Mouse (Mus musculus) Patski (cell line): ENCODE measurements at regions not wholly inside any gene's neighbourhood (a gene's known extent, or its start where the extent isn't known, plus 50 kb on each side); places are given as distances from the start of the nearest gene placed in this dataset.
"Not testable (repeated sequence)": the region's sequence is repeated elsewhere in the genome, so short reads cannot be mapped to it uniquely, and the experiment has no call there.

Experiments used
- ATAC-seq: fragments of 100-300 bp; one replicate; pipeline ENCODE4 v1.8.0; 2021
- CTCF ChIA-PET: fragments of 350-600 bp; sonication (Branson Sonifier 250); formaldehyde crosslinking; loops from one replicate; lab custom pipeline; 2022; ENCODE audit warnings: inconsistent platforms; lab: Charles Lee
- POLR2A ChIA-PET: fragments of 350-600 bp; sonication (Branson Sonifier 250); formaldehyde crosslinking; loops from one replicate; lab custom pipeline; 2022; ENCODE audit warnings: antibody characterized with exemption, inconsistent platforms; lab: Charles Lee
- DNase-seq: peaks from one replicate; pipeline ENCODE4 v3.0.0-alpha.2; 2011; ENCODE audit warnings: low read depth, low spot score
- H3K27me3 ChIP-seq: fragments of 371-371 bp; one replicate; pipeline ENCODE4 v1.5.1; 2021
- CTCF ChIP-seq: fragments of 100-300 bp; IDR thresholded peaks from one replicate; pipeline ENCODE4 v1.5.1; 2021
- in situ Hi-C: fragments of 300-500 bp; cut with MboI; formaldehyde crosslinking; loops from 3 replicates; pipeline ENCODE4 v1.11.1; 2018; ENCODE audit warnings: low pct_unique_long_range_greater_than_20kb, mixed read lengths

- ATAC-seq, CTCF ChIA-PET, POLR2A ChIA-PET, H3K27me3 ChIP-seq, DNase-seq: not testable (repeated sequence)
- in situ Hi-C loops: loop anchor here (25.0 kb wide), 1 partner anchor 121 kb away; no protein-coding TSS in a partner anchor
These were observed 1214.2 kb downstream of the Adam6a start for GRCm38 (mm10) chr12:114757948-114758347.

DNA sequence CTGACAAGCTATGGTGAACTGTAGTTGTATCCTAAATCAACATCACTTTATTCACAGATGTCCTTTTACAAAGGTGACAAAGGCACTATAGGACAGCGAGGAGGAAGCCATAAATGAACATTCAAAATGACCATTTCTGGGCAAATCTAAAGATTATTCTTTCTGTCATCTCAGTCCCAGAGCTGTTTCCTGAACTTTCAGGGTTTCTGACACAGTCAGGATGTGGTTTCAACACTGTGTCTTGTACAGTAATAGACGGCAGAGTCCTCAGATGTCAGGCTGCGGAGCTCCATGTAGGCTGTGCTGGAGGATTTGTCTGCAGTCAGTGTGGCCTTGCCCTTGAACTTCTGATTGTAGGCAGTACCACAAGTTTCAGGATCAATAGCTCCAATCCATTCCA is 1220.5 kb downstream of the Adam6a start:
- in situ Hi-C loops: loop anchor here (25.0 kb wide), 1 partner anchor 127 kb away; no protein-coding TSS in a partner anchor
- H3K27me3 ChIP-seq, CTCF ChIA-PET, ATAC-seq, DNase-seq, POLR2A ChIA-PET: not testable (repeated sequence)

GRCm38 (mm10) chr12:114775414-114775813 is 1231.7 kb downstream of the Adam6a start:
- CTCF ChIA-PET, in situ Hi-C loops, POLR2A ChIA-PET, ATAC-seq, DNase-seq, H3K27me3 ChIP-seq: not testable (repeated sequence)

- ChIA-PET CTCF (no interaction called here), POLR2A (no interaction called here)
- DNase-seq (no peak), ATAC-seq (no peak)
- in situ Hi-C loops: no loop called here
- H3K27me3 ChIP-seq: no peaks in the 10 kb centered on the region
- no peak for TF ChIP-seq CTCF
These were observed 1243.1 kb upstream of the Zfp386 start for GRCm38 (mm10) chr12:114804422-114804821.

GRCm38 (mm10) chr12:114809186-114809585 is 1238.3 kb upstream of the Zfp386 start:
- no peak for ATAC-seq

GRCm38 (mm10) chr12:114816858-114817257 is 1230.7 kb upstream of the Zfp386 start:
- ATAC-seq, CTCF ChIA-PET, H3K27me3 ChIP-seq, in situ Hi-C loops, POLR2A ChIA-PET, DNase-seq: not testable (repeated sequence)

More at GRCm38 (mm10) chr12:114809186-114809585, 1238.3 kb upstream of the Zfp386 start:
- DNase-seq: no peak
- POLR2A ChIA-PET: no interaction called here
- no peak for TF ChIP-seq CTCF
- H3K27me3 ChIP-seq: no peaks in the 10 kb centered on the region
- in situ Hi-C loops: no loop called here
- CTCF ChIA-PET: no interaction called here

DNA sequence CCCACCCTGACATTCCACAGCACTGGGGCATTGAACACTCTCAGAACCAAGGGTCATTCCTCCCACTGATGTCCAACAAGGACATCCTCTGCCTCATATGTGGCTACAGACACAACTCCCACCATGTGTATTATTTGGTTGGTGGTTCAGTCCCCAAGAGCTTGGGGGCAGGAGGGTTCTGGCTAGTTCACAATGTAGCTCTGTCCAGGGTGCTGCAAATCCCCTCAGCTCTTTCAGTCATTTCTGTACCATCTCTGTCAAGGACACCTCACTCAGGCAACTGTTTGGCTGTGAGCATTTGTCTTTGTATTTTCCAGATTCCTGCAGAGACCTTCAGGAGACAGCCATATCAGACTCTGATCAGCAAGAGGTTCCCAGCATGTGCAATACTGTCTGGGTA is 1214.6 kb upstream of the Zfp386 start:
- ChIA-PET POLR2A (no interaction called here), CTCF (no interaction called here)
- no peak for TF ChIP-seq CTCF
- H3K27me3 ChIP-seq: no peaks in the 10 kb centered on the region
- in situ Hi-C loops: no loop called here
- no peak for ATAC-seq
- DNase-seq: no peak
